Mouse (Mus musculus) left cerebral cortex, adult 9 months (tissue): ENCODE data around the gene Aph1b.
A peak's percentile ranks its signal among the peaks of the same experiment; 100 is the strongest.
"Not testable (repeated sequence)": the region's sequence is repeated elsewhere in the genome, so short reads cannot be mapped to it uniquely, and the experiment has no call there.

Experiments used
- DNase-seq, 2 experiments: peaks; one replicate each; pipeline ENCODE4 v3.0.0; 2022; ENCODE audit warnings: low spot score in 2 of 2

Gene Aph1b

GRCm38 (mm10) chr9:66795464-66796324 lies at the start of gene Aph1b:
Aph1b (minus strand) TSS chr9:66795490.
- DNase-seq = peak; percentile 91 to 95

GRCm38 (mm10) chr9:66835097-66835480 lies 39.8 kb upstream of the Aph1b start:
- no peak for DNase-seq

- DNase-seq = peak; percentile 98 to 99
These were observed 39.2 kb upstream of the Aph1b start, which contains the start of gene Aph1c for GRCm38 (mm10) chr9:66834318-66835096. Aph1c (minus strand) TSS chr9:66834726.

DNA sequence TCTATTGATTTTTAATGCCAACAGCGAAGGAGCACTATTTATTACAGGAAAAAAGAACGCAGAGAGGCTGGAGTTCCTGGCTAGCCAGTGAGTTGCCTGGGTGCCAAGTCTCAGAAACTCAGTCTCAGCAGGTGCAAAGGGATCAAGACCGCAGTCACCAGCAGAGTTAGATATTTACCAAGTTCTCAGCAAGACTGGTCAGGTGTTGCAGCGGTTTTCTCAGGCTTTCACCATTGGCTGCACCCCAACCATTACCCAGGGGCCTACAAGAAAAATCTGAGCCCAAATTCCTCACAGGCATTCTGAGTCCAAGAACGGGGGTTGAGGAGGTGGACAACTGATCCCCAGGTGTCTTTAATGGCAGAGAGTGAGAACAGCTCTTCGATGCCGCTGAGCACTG lies 38.6 kb upstream of the Aph1b start:
- peak in 1 of 2 experiments; percentile 13 for DNase-seq

GRCm38 (mm10) chr9:66832366-66832908 lies 37.1 kb upstream of the Aph1b start:
- DNase-seq = no peak

GRCm38 (mm10) chr9:66825990-66826389 lies 30.7 kb upstream of the Aph1b start:
- peak in 1 of 2 experiments; percentile 52 for DNase-seq

- not testable (repeated sequence) for DNase-seq
These were observed 27.0 kb upstream of the Aph1b start for GRCm38 (mm10) chr9:66822255-66822654.

DNA sequence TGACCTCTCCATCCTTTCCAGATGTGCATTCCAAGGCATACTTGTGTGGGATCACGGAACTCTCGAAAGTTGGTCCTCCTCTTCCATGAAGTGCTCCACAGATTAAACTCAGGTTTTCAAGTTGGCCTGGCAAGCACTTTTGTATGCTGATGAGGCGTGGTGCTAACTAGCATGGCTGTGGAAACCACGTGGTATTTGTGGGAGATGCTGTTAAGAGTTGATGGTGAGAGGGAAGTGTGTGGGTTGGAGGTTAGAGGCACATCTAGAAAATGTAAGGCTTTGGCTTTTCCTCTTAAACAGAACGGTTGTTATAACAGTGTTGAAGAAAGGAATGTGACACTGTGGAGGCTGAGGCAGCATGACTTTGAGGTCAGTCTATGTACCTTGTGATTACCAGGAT lies 25.7 kb upstream of the Aph1b start:
- DNase-seq = no peak

DNA sequence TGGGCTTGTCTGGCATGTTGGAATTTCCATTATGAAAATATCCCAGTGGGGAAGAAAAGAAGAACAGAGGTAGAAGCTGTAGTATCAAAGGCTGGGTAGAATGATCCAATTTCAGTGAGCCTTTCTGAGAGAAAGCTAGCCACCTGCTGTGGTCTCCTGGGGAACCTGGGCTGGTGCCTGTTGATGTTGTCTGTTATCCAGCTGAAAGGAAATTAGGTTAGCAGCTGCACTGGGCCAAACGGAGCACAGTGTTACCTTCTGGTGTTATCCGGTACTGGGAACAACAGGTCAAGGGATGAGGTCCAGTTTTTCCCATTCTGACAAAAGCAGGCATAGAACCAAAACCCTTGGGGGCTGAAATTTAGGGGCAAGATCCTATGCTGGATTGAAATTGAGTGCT lies 18.1 kb upstream of the Aph1b start:
- no peak for DNase-seq

DNA sequence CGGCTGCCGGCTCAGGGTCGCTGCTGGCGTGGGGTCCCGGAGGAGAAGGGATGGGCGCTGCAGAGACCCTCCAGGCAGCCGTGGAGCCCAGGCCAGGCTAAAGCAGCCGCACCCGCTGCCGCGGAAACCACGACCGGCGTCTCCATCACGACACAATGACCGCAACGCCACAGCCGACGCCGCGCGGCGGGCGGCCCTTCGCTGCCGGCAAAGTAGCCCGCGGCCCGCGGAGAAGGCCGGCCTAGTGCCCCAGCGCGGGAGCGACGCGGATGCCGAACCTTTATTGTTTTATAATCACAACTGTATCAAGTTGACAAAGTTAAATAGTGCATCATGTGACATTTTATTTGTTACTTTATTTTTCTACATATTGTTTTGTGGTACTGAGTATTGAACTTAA lies 10.7 kb upstream of the Aph1b start:
- not testable (repeated sequence) for DNase-seq

GRCm38 (mm10) chr9:66801947-66802346 lies 6.7 kb upstream of the Aph1b start:
- DNase-seq = no peak

DNA sequence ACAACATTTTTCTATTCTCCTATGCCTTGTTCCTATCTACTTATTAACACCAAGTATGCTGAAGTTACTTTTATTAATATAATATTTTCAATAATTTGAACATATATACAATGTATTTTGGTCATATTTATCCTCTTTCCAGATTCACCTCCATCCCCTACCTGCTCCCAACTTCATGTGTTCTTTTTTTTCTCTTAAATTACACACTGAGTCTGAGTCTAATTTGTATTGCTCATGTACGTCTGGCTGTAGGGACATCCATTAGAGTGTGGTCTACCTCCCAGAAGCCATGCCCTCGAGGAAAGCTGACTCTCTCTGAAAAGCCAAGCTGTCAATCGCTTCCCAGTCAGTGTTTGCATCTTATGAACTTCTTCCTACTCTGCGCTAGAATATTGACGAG lies 1.4 kb upstream of the Aph1b start, which contains the start of gene Gm10647:
Gene Gm10647, plus strand, starts transcription at position 301 of the 400 bp plus-strand sequence.
- DNase-seq = no peak

DNA sequence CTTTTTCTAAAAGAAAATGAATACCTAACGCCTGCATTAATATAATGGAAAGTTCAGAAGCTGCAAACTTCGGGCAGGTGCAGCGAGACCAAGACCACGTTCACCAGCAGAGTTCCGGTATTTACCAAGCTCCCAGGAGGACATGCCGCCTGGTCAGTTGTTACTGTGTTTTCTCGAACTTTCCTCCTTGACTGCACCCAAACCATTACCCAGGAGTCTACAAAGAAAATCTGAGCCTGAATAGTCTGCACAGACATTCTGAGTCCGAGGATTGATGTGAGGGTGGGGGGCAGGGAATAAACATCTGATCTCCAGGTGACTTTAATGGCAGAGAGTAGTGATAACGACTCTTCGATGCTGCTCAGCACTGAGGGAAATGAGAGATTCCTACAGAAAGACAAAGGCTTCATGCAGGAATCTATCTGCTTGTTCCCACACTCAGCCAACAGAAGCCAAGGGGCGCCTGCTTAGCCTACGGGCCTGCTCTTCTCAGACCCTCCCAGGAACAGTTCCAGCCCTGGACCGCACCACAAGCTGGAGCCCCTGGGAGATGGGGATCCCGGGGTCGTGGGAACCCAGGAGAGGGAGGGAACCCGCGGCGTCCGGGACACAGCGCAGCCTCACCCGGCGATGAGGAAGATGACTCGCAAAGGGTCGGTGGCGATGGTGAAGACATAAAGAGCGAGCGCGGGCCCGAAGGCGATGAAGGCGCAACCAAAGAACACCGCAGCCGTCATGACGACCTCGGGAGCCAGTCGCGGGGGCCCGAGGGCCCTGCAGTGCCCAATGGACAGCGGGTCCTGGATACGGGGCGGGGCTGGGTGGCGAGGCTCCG lies 444 bp downstream of the Aph1b start:
- DNase-seq = peak in 1 of 2 experiments; percentile 9

DNA sequence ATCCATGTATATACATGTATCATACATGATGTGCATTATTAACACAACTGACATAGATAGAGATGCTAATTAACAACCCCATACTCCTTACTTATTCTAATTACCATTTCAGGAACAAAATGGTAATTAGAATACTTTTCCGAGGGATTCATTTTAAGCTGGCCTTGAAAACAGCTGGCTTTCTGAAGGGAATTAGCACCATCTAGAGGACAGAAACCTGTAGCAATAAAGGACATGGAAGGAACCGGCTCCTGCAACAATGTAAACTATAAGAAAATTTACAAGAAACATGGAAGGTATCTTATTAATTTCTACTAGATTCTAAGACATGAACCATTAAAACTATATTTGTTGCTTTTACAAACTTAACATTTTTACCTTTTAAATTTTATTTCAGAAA lies 7.5 kb downstream of the Aph1b start:
- peak in 1 of 2 experiments; percentile 43 for DNase-seq

- DNase-seq = not testable (repeated sequence)
These were observed 10.7 kb downstream of the Aph1b start for GRCm38 (mm10) chr9:66784552-66784951.

- DNase-seq = no peak
These were observed 24.6 kb downstream of the Aph1b start for GRCm38 (mm10) chr9:66770701-66771100.

DNA sequence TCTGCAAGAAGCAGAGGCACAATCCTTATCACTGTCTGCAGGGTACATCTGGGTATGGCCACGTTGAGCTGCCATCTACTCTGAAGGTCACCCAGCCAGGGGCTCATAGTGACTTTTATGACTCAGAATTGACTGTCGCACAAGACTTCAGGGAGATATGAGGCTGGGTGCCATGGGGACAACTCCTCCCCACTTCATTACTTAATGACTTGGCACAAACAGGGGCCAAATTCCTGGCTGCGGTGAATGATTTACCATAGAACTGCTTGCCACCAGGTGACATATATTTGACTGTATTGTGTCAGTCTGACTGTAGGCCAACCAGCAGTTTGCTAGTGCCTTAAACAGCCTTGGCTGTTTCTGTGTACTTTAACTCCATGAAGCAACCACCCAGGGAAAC lies 26.0 kb downstream of the Aph1b start:
- DNase-seq = no peak

GRCm38 (mm10) chr9:66768721-66769120 lies 26.6 kb downstream of the Aph1b start:
- DNase-seq = no peak

GRCm38 (mm10) chr9:66760991-66761390 lies 34.3 kb downstream of the Aph1b start:
- DNase-seq = no peak

DNA sequence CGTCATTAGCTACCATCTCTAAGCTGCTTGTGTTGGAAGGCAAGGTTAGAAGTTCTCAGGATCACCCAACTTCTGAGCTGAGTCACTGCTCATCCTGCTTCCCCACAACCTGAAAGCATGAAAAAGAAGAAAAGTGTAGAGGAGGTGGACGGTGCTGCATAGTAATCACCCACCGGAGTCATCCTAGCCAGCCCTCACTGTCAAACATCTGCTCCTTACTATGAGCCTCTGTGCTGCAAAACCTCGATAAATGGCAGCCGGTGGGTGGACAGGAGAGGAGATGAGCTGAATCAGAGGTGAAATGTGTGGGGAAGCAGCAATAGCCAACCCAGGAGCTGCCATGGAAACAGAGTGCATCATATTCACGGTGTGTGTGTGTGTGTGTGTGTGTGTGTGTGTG lies 42.4 kb downstream of the Aph1b start:
- DNase-seq = peak; percentile 37 to 75

DNA sequence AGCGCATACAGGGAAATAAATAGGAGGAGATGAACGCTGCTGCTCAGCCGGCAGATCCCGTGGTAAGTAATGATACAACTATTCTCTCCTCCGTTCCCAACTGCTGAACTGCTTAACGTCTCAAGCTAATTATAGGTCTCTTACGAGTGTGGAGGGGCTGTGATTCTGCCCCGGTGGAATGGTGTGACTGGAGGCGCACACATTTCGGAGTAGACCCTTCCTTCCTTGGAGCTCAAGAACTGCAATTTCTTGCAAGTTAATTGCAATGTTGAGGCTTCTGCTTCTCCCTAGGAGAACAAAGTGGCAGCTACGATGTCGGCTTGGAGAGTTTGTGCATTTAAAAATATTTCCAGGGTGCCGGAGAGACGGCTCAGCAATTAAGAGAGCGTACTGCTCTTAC lies 46.9 kb downstream of the Aph1b start:
- peak; percentile 28 to 71 for DNase-seq
